Mouse (Mus musculus): ENCODE results near the gene Rai2. TPM values are rescaled to one million over a fixed set of nuclear protein-coding genes. Genes with fewer than 3 reads are reported as not detected.

Gene Rai2
- polyA plus RNA-seq, 1 experiment, result 0.43 TPM

GRCm38 (mm10) chrX:161730026-161730425 is 13.2 kb downstream of the Rai2 start:
- no peaks in the 10 kb centered on the region for H3K36me3 ChIP-seq (ENCODE audit: control insufficient read depth, insufficient read depth)
- no peaks in the 10 kb centered on the region for H3K79me2 ChIP-seq (ENCODE audit: control insufficient read depth, insufficient read depth)
- no peaks in the 10 kb centered on the region for H3K27me3 ChIP-seq (ENCODE audit: control insufficient read depth, insufficient read depth, insufficient read length)
- no peak overlapping the region for H3K4me2 ChIP-seq (ENCODE audit: low read depth)
- H3K4me3 ChIP-seq, result no peak overlapping the region
- no peak overlapping the region for H3ac ChIP-seq (ENCODE audit: control insufficient read depth, insufficient read length)
- no peak for TF ChIP-seq POLR2AphosphoS2 (IDR thresholded peaks at IDR 0.05; ENCODE audit: insufficient read length, low read depth)
- no peak for TF ChIP-seq POLR2A (IDR thresholded peaks at IDR 0.05; ENCODE audit: insufficient read length, low read depth)
- TF ChIP-seq TCF12 (IDR thresholded peaks at IDR 0.05; ENCODE audit: insufficient read depth, poor library complexity, severe bottlenecking), result no peak
- no peak for TF ChIP-seq SRF (IDR thresholded peaks at IDR 0.05; ENCODE audit: control insufficient read depth, insufficient read length, low read depth)
- no peak for TF ChIP-seq MAX (IDR thresholded peaks at IDR 0.05; ENCODE audit: low read depth)
- TF ChIP-seq MYOG (IDR thresholded peaks at IDR 0.05; ENCODE audit: control insufficient read depth in 1 of 3, insufficient read depth in 1 of 3, insufficient read length in 2 of 3, low read depth in 2 of 3), result no peak
- no peak for TF ChIP-seq MYOD1 (IDR thresholded peaks at IDR 0.05; ENCODE audit: control insufficient read depth in 1 of 3, insufficient read length in 2 of 3, low read depth in 2 of 3)
- no peak for TF ChIP-seq E2F4 (IDR thresholded peaks at IDR 0.05; ENCODE audit: insufficient read depth)
- no peak for TF ChIP-seq TCF3 (IDR thresholded peaks at IDR 0.05; ENCODE audit: insufficient read length, low read depth)
- no peak for TF ChIP-seq REST (IDR thresholded peaks at IDR 0.05; ENCODE audit: insufficient read depth, insufficient read length)
- no peak for TF ChIP-seq CEBPB (IDR thresholded peaks at IDR 0.05; ENCODE audit: insufficient read depth, poor library complexity, severe bottlenecking)
- no peak for TF ChIP-seq USF1 (IDR thresholded peaks at IDR 0.05; ENCODE audit: low read depth)

- Histone ChIP-seq H3K4me3 (no peak overlapping the region), H3K36me3 (ENCODE audit: control insufficient read depth, insufficient read depth) (no peaks in the 10 kb centered on the region), H3K79me2 (ENCODE audit: control insufficient read depth, insufficient read depth) (no peaks in the 10 kb centered on the region), H3ac (ENCODE audit: control insufficient read depth, insufficient read length) (no peak overlapping the region), H3K27me3 (ENCODE audit: control insufficient read depth, insufficient read depth, insufficient read length) (no peaks in the 10 kb centered on the region), H3K4me2 (ENCODE audit: low read depth) (no peak overlapping the region)
- TF ChIP-seq CEBPB (IDR thresholded peaks at IDR 0.05; ENCODE audit: insufficient read depth, poor library complexity, severe bottlenecking) (no peak), POLR2A (IDR thresholded peaks at IDR 0.05; ENCODE audit: insufficient read length, low read depth) (no peak), REST (IDR thresholded peaks at IDR 0.05; ENCODE audit: insufficient read depth, insufficient read length) (no peak), MYOD1 (IDR thresholded peaks at IDR 0.05; ENCODE audit: control insufficient read depth in 1 of 3, insufficient read length in 2 of 3, low read depth in 2 of 3) (no peak), USF1 (IDR thresholded peaks at IDR 0.05; ENCODE audit: low read depth) (no peak), MYOG (IDR thresholded peaks at IDR 0.05; ENCODE audit: control insufficient read depth in 1 of 3, insufficient read depth in 1 of 3, insufficient read length in 2 of 3, low read depth in 2 of 3) (no peak), SRF (IDR thresholded peaks at IDR 0.05; ENCODE audit: control insufficient read depth, insufficient read length, low read depth) (no peak)
These were observed 15.0 kb downstream of the Rai2 start for GRCm38 (mm10) chrX:161731859-161732258.

- H3K4me3 ChIP-seq, result no peak overlapping the region
- no peak overlapping the region for H3K4me2 ChIP-seq (ENCODE audit: low read depth)
- no peaks in the 10 kb centered on the region for H3K36me3 ChIP-seq (ENCODE audit: control insufficient read depth, insufficient read depth)
- no peak for TF ChIP-seq REST (IDR thresholded peaks at IDR 0.05; ENCODE audit: insufficient read depth, insufficient read length)
- H3K27me3 ChIP-seq (ENCODE audit: control insufficient read depth, insufficient read depth, insufficient read length), result no peaks in the 10 kb centered on the region
- H3K79me2 ChIP-seq (ENCODE audit: control insufficient read depth, insufficient read depth), result no peaks in the 10 kb centered on the region
- H3ac ChIP-seq (ENCODE audit: control insufficient read depth, insufficient read length), result no peak overlapping the region
These were observed 16.9 kb downstream of the Rai2 start for GRCm38 (mm10) chrX:161733581-161734309.

GRCm38 (mm10) chrX:161734310-161734676 is 17.4 kb downstream of the Rai2 start:
- H3K36me3 ChIP-seq (ENCODE audit: control insufficient read depth, insufficient read depth), result no peaks in the 10 kb centered on the region
- H3K27me3 ChIP-seq (ENCODE audit: control insufficient read depth, insufficient read depth, insufficient read length), result no peaks in the 10 kb centered on the region
- H3ac ChIP-seq (ENCODE audit: control insufficient read depth, insufficient read length), result no peak overlapping the region
- no peak overlapping the region for H3K4me2 ChIP-seq (ENCODE audit: low read depth)
- no peak overlapping the region for H3K4me3 ChIP-seq
- TF ChIP-seq MYOD1 (IDR thresholded peaks at IDR 0.05; ENCODE audit: control insufficient read depth in 1 of 3, insufficient read length in 2 of 3, low read depth in 2 of 3) (no peak), E2F4 (IDR thresholded peaks at IDR 0.05; ENCODE audit: insufficient read depth) (no peak), MYOG (IDR thresholded peaks at IDR 0.05; ENCODE audit: control insufficient read depth in 1 of 3, insufficient read depth in 1 of 3, insufficient read length in 2 of 3, low read depth in 2 of 3) (no peak), POLR2A (IDR thresholded peaks at IDR 0.05; ENCODE audit: insufficient read length, low read depth) (no peak), REST (IDR thresholded peaks at IDR 0.05; ENCODE audit: insufficient read depth, insufficient read length) (no peak), SRF (IDR thresholded peaks at IDR 0.05; ENCODE audit: control insufficient read depth, insufficient read length, low read depth) (no peak), TCF12 (IDR thresholded peaks at IDR 0.05; ENCODE audit: insufficient read depth, poor library complexity, severe bottlenecking) (no peak), USF1 (IDR thresholded peaks at IDR 0.05; ENCODE audit: low read depth) (no peak), MAX (IDR thresholded peaks at IDR 0.05; ENCODE audit: low read depth) (no peak), CEBPB (IDR thresholded peaks at IDR 0.05; ENCODE audit: insufficient read depth, poor library complexity, severe bottlenecking) (no peak), TCF3 (IDR thresholded peaks at IDR 0.05; ENCODE audit: insufficient read length, low read depth) (no peak)
- no peaks in the 10 kb centered on the region for H3K79me2 ChIP-seq (ENCODE audit: control insufficient read depth, insufficient read depth)

GRCm38 (mm10) chrX:161739374-161739773 is 22.5 kb downstream of the Rai2 start:
- Histone ChIP-seq H3ac (ENCODE audit: control insufficient read depth, insufficient read length) (no peak overlapping the region), H3K27me3 (ENCODE audit: control insufficient read depth, insufficient read depth, insufficient read length) (no peaks in the 10 kb centered on the region), H3K4me3 (no peak overlapping the region), H3K4me2 (ENCODE audit: low read depth) (no peak overlapping the region), H3K36me3 (ENCODE audit: control insufficient read depth, insufficient read depth) (no peaks in the 10 kb centered on the region), H3K79me2 (ENCODE audit: control insufficient read depth, insufficient read depth) (no peaks in the 10 kb centered on the region)
- no peak for TF ChIP-seq POLR2AphosphoS2 (IDR thresholded peaks at IDR 0.05; ENCODE audit: insufficient read length, low read depth)
- no peak for TF ChIP-seq MYOG (IDR thresholded peaks at IDR 0.05; ENCODE audit: control insufficient read depth in 1 of 3, insufficient read depth in 1 of 3, insufficient read length in 2 of 3, low read depth in 2 of 3)
- TF ChIP-seq E2F4 (IDR thresholded peaks at IDR 0.05; ENCODE audit: insufficient read depth), result no peak
- no peak for TF ChIP-seq MAX (IDR thresholded peaks at IDR 0.05; ENCODE audit: low read depth)
- no peak for TF ChIP-seq TCF12 (IDR thresholded peaks at IDR 0.05; ENCODE audit: insufficient read depth, poor library complexity, severe bottlenecking)

Measured in myocyte (in vitro differentiated cells).